Mouse (Mus musculus) urinary bladder, adult 18-20 months (tissue): ENCODE results near the gene Lnpep.
"Not testable (repeated sequence)": the region's sequence is repeated elsewhere in the genome, so short reads cannot be mapped to it uniquely, and the experiment has no call there.

Source experiments
- DNase-seq, 2 experiments: peaks; one replicate each; pipeline ENCODE4 v3.0.0; 2022; ENCODE audit warnings: low spot score in 2 of 2, mixed read lengths in 2 of 2

The Lnpep gene

DNA sequence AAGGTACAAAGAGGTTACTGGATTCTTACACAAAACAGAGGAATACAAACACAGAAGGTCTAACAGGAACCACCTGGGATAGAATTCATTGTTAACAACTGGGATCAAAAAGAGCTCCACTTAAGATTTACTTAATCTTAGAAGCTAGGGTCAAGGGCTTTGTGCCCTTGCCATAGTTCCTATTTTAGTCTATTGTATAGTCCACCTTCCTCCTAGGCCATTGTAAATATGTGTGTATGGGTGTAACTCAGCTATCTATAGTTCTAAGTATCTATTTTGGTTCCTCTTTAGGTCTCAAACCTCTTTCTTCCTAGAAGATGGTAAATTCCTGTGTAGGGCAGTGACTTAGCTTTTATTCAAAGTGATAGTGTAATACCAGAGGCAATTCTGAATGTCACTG, 128.6 kb downstream of the Lnpep start:
- DNase-seq, result not testable (repeated sequence)

DNA sequence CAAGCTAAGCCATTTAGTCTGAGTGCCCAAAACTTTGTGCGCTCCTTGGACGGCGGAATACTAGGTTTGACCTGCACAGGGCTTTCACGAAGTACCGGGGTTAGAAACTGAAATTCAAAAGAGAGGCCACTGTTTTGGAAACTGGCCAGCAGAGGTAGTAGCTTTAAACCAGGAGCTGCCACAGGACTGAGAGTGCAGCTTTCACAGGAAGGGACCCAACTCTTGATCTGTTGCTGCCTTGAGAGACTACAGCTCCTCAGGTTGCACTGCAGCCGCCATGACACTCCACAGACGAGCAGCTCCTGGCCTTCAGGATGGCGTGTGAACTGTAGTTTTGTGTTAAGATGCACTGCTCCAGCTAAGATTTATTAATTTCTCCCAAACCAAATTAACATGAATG, 132.7 kb downstream of the Lnpep start:
- no peak for DNase-seq

DNA sequence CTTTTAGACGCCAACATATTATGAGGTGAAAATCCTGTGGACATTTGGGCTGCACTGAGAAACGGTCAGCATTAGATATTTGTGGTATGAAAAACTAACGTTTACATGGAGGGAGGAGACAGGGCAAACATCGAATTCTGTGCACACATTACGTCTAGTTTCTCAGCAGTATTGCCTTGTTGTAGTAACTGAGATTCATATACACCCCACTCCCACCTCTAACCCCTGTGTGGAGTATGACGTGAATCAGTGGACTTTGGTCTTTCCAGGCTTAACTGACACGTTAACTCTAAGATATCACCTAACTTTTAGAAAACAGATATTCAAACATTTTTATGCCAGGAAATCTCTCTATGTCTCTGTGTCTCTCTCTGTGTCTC, 133.2 kb downstream of the Lnpep start:
- no peak for DNase-seq

DNA sequence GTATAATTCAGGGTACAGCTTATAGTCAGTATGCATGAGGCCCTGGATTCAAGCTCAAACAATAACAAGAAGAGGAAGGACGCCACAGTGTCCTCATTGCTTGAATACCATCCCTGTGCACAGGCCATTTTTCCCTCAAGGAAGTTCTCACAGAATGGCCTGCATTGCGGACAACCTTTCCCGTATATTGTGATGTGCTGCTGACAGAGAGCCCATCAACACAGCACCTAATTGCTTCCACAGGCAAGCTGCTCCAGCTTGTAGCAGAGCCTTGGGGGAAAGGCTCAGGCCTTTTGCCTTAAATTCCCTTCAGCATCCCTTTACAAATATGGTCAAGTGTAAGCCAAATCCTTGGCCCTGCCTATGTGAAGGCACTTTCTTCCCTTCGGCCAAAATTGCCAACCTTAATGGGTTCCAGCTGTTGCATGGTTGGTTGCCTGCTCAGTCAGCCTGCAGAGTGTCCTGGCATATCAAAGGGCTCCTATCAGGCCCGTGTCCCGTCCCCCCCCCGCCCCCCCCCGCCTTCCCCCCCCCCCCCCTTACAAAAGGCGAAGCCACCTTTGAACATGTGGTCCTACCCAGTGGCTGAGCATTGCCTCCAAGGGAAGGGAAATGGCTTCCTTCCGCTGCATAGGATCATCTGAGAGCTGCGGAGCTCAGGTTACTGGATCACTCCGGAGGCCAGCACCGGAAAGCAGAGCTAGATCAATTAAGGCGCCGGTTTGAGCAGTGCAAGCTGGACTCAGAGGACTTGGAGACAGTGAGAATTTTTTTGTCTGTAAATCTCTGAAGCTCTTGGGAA, 133.8 kb downstream of the Lnpep start:
- DNase-seq, result no peak

DNA sequence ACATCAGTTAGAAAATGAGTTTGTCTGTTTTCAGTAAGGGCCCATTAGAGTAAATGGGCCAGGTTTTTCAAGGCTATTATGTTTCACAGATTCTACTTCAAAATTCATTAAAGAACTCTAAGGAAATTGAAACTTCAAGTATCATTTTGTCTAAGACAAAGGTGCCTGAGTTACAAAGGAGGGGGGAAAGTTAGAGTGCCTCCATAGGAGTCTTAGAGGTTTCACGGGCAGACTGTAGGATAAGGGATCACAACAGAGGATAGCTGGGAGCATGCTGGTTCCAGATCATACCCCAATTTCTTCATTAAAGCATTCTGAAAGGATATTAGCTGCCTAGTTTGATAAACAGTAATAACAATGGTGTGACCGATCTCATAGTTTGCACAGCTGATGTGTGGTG, 139.1 kb downstream of the Lnpep start:
- DNase-seq, result no peak
